In genomic region chr9:122666978-122667645, GRCm38 (mm10) we compare ENCODE assay signal across 18 mouse cellular contexts.
DNase-seq lines count a peak whose midpoint lies in the region; ATAC-seq and TF ChIP-seq lines count a peak whose summit lies in the region.
"Had no signal": no experiment of that assay in that cellular context is flagged by ENCODE, and none has a peak within 500 bp of the region (broad histone marks: within the 10 kb centered on the region; RNA-seq: fewer than 3 reads in every experiment).

No protein-coding gene starts in this region.

- intact Hi-C loops in left cerebral cortex, postnatal 14 days (cut with DNase I) = no loop called here

- no peaks in the 10 kb centered on the region for H3K9me3 ChIP-seq in kidney, embryonic 15.5 days (replicated peaks)
- no peaks in the 10 kb centered on the region for H3K9me3 ChIP-seq in forebrain, embryonic 14.5 days (replicated peaks; ENCODE audit: control insufficient read depth, low read length)
- H3K9me3 ChIP-seq in midbrain, embryonic 10.5 days (replicated peaks) = no peaks in the 10 kb centered on the region
- H3K9me3 ChIP-seq in stomach, postnatal 0 days (ENCODE audit: control insufficient read depth, low read length) = no peaks in the 10 kb centered on the region
- H3K9me3 ChIP-seq: embryonic facial prominence, embryonic 15.5 days; heart, embryonic 13.5 days; limb, embryonic 12.5 days had no signal

- no peak overlapping the region for H3K4me2 ChIP-seq in kidney, embryonic 15.5 days
- no peak overlapping the region for H3K4me2 ChIP-seq in forebrain, embryonic 14.5 days (ENCODE audit: low read length)
- no peak overlapping the region for H3K4me2 ChIP-seq in stomach, postnatal 0 days (replicated peaks; ENCODE audit: low read depth)
- H3K4me2 ChIP-seq: embryonic facial prominence, embryonic 15.5 days; heart, embryonic 13.5 days; limb, embryonic 12.5 days had no signal

- H3K27ac ChIP-seq in kidney, embryonic 15.5 days = no peak overlapping the region
- no peak overlapping the region for H3K27ac ChIP-seq in forebrain, embryonic 14.5 days (ENCODE audit: low read depth, low read length)
- H3K27ac ChIP-seq in midbrain, embryonic 10.5 days (replicated peaks) = peak overlapping the region; percentile 33; the same call in 1 of the 2 replicates
- no peak overlapping the region for H3K27ac ChIP-seq in stomach, postnatal 0 days (replicated peaks)
- H3K27ac ChIP-seq: embryonic facial prominence, embryonic 15.5 days; heart, embryonic 13.5 days; limb, embryonic 12.5 days; liver, embryonic 14.5 days had no signal

- no peaks in the 10 kb centered on the region for H3K36me3 ChIP-seq in kidney, embryonic 15.5 days
- H3K36me3 ChIP-seq in forebrain, embryonic 14.5 days (ENCODE audit: control insufficient read depth, insufficient read depth, low read length) = no peaks in the 10 kb centered on the region
- H3K36me3 ChIP-seq in midbrain, embryonic 10.5 days = no peaks in the 10 kb centered on the region
- no peaks in the 10 kb centered on the region for H3K36me3 ChIP-seq in stomach, postnatal 0 days (ENCODE audit: control insufficient read depth, insufficient read depth, low read length)
- H3K36me3 ChIP-seq: embryonic facial prominence, embryonic 15.5 days; heart, embryonic 13.5 days; limb, embryonic 12.5 days had no signal

- no peak for TF ChIP-seq CTCF in stomach, postnatal 0 days (IDR thresholded peaks at IDR 0.05; ENCODE audit: low read depth)

- H3K4me3 ChIP-seq in kidney, embryonic 15.5 days (replicated peaks) = no peak overlapping the region
- H3K4me3 ChIP-seq in forebrain, embryonic 14.5 days (ENCODE audit: low read depth, low read length) = no peak overlapping the region
- H3K4me3 ChIP-seq in midbrain, embryonic 10.5 days = no peak overlapping the region
- H3K4me3 ChIP-seq in stomach, postnatal 0 days (ENCODE audit: low read depth, low read length) = no peak overlapping the region
- H3K4me3 ChIP-seq: embryonic facial prominence, embryonic 15.5 days; heart, embryonic 13.5 days; limb, embryonic 12.5 days had no signal

- no peak for TF ChIP-seq EP300 in stomach, postnatal 0 days (optimal IDR thresholded peaks at IDR 0.05)

- no peak for DNase-seq in kidney, postnatal 10 days
- DNase-seq in forebrain, embryonic 14.5 days (ENCODE audit: low spot score) = peak; percentile 30
- DNase-seq in midbrain, embryonic 10.5 days (ENCODE audit: low spot score) = peak; percentile 38
- DNase-seq in retina, postnatal 1 day = peak; percentile 67
- DNase-seq in stomach, postnatal 0 days (ENCODE audit: low spot score) = no peak
- no peak for DNase-seq in left cerebral cortex, postnatal 14 days (ENCODE audit: low spot score in 2 of 2)
- DNase-seq: cerebellum, adult 11 months; cerebellum, postnatal 25 days; gastrocnemius, postnatal 25 days; heart, postnatal 4 days; kidney, adult 2 months; kidney, postnatal 4 days had no signal

- peaks cover 4% of the 10 kb centered on the region; the same call in 1 of the 2 replicates for H3K4me1 ChIP-seq in kidney, embryonic 15.5 days
- no peaks in the 10 kb centered on the region for H3K4me1 ChIP-seq in forebrain, embryonic 14.5 days (ENCODE audit: control insufficient read depth, insufficient read depth, low read length)
- peaks cover 25% of the 10 kb centered on the region for H3K4me1 ChIP-seq in midbrain, embryonic 10.5 days
- no peaks in the 10 kb centered on the region for H3K4me1 ChIP-seq in stomach, postnatal 0 days (replicated peaks; ENCODE audit: control insufficient read depth, insufficient read depth)
- H3K4me1 ChIP-seq: embryonic facial prominence, embryonic 15.5 days; limb, embryonic 12.5 days had no signal

- ATAC-seq in kidney, embryonic 15.5 days (replicated peaks; ENCODE audit: low FRiP score) = 0 out of 2 replicates have a peak, but pooled peaks have one; percentile 49
- ATAC-seq in forebrain, embryonic 14.5 days = peak; percentile 55; the same call in 1 of the 2 replicates
- no peak for ATAC-seq in stomach, postnatal 0 days (ENCODE audit: low FRiP score, low TSS enrichment)
- ATAC-seq: lung, postnatal 0 days had no signal

- no peaks in the 10 kb centered on the region for H3K27me3 ChIP-seq in kidney, embryonic 15.5 days
- H3K27me3 ChIP-seq in forebrain, embryonic 14.5 days (replicated peaks; ENCODE audit: control insufficient read depth, insufficient read depth, low read length) = no peaks in the 10 kb centered on the region
- H3K27me3 ChIP-seq in midbrain, embryonic 10.5 days (ENCODE audit: low read depth, poor library complexity, severe bottlenecking) = peaks cover 34% of the 10 kb centered on the region
- H3K27me3 ChIP-seq in stomach, postnatal 0 days (ENCODE audit: control insufficient read depth, insufficient read depth, low read length) = no peaks in the 10 kb centered on the region
- H3K27me3 ChIP-seq: embryonic facial prominence, embryonic 15.5 days; limb, embryonic 12.5 days had no signal

- H3K9ac ChIP-seq in kidney, embryonic 15.5 days = no peak overlapping the region
- no peak overlapping the region for H3K9ac ChIP-seq in forebrain, embryonic 14.5 days (ENCODE audit: low read length)
- no peak overlapping the region for H3K9ac ChIP-seq in stomach, postnatal 0 days (ENCODE audit: low read length)
- H3K9ac ChIP-seq: embryonic facial prominence, embryonic 15.5 days; heart, embryonic 13.5 days; limb, embryonic 12.5 days; liver, embryonic 14.5 days had no signal

- WGBS in kidney, embryonic 15.5 days = 44% methylated on average over 4 of the region's 5 CpGs
- 11% methylated on average over 3 of the region's 5 CpGs for WGBS in forebrain, embryonic 14.5 days
- WGBS in midbrain, embryonic 10.5 days = 20% methylated on average over 4 of the region's 5 CpGs
- 25% methylated on average over 3 of the region's 5 CpGs for WGBS in stomach, postnatal 0 days

Comparison
In these comparisons a context has a peak if more than half of its experiments do, and no peak if none do; other contexts are left out.
1. DNase-seq: peak in forebrain, embryonic 14.5 days (single experiment), midbrain, embryonic 10.5 days (single experiment) and retina, postnatal 1 day (single experiment); none in kidney, postnatal 10 days (single experiment), stomach, postnatal 0 days (single experiment) and left cerebral cortex, postnatal 14 days (0 of 2).